ENCODE assay signal across 15 mouse cellular contexts in the genomic region with DNA sequence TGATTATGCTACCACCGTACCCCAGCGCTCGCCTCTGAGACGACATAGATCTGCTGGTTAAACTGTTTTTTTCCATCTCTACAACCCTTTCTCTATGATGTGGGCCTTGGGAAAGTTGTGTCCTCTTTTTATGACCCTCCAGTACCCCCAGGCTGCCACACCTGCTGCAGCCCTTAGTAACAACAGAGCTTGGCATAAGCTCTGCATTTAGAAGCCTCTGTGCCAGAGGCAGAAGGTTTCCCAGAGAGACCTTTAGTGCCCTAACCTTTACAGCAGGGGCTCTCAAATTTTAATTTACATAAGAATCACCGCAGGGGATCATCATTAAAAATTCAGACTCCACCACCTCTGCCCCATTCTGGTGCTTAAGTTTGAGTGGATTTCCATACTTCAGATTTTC.
"Had no signal": no experiment of that assay in that cellular context is flagged by ENCODE, and none has a peak within 500 bp of the region (broad histone marks: within the 10 kb centered on the region; RNA-seq: fewer than 3 reads in every experiment).

No protein-coding gene starts in this region.

- H3K9me3 ChIP-seq: liver, embryonic 13.5 days; liver, embryonic 15.5 days; lung, embryonic 15.5 days; neural tube, embryonic 12.5 days had no signal

- H3K4me2 ChIP-seq: liver, embryonic 13.5 days; liver, embryonic 15.5 days; lung, embryonic 15.5 days; neural tube, embryonic 12.5 days had no signal

- H3K36me3 ChIP-seq: liver, embryonic 13.5 days; liver, embryonic 15.5 days; lung, embryonic 15.5 days; neural tube, embryonic 12.5 days had no signal

- ATAC-seq: liver, postnatal 0 days; lung, postnatal 0 days had no signal

- H3K4me3 ChIP-seq: liver, embryonic 13.5 days; liver, embryonic 15.5 days; lung, embryonic 15.5 days; megakaryocyte, embryonic 14.5 days; neural tube, embryonic 12.5 days had no signal

- H3K27me3 ChIP-seq: liver, embryonic 13.5 days; liver, embryonic 15.5 days; lung, embryonic 15.5 days; megakaryocyte, embryonic 14.5 days; neural tube, embryonic 12.5 days had no signal

- H3K9ac ChIP-seq: liver, embryonic 13.5 days; liver, embryonic 15.5 days; liver, postnatal 0 days; lung, embryonic 15.5 days; neural tube, embryonic 12.5 days had no signal

- DNase-seq: liver, embryonic 13.5 days; liver, postnatal 0 days; lung, adult 2 months; lung, postnatal 14 days; lung, postnatal 36 days; right cerebral cortex, postnatal 14 days; thymus, adult 18-20 months; thymus, postnatal 14 days; thymus, postnatal 36 days had no signal

- H3K4me1 ChIP-seq: liver, embryonic 13.5 days; liver, embryonic 15.5 days; lung, embryonic 15.5 days; megakaryocyte, embryonic 14.5 days; neural tube, embryonic 12.5 days had no signal

- H3K27ac ChIP-seq: liver, embryonic 13.5 days; liver, embryonic 15.5 days; lung, embryonic 15.5 days; macrophage; neural tube, embryonic 12.5 days had no signal
